Mouse (Mus musculus) left cerebral cortex, adult 11 months (tissue): Measurements from ENCODE around the gene Adamts10.

Experiments used
- DNase-seq: peaks from one replicate; pipeline ENCODE4 v3.0.0; 2022; ENCODE audit warnings: low spot score

The Adamts10 gene

DNA sequence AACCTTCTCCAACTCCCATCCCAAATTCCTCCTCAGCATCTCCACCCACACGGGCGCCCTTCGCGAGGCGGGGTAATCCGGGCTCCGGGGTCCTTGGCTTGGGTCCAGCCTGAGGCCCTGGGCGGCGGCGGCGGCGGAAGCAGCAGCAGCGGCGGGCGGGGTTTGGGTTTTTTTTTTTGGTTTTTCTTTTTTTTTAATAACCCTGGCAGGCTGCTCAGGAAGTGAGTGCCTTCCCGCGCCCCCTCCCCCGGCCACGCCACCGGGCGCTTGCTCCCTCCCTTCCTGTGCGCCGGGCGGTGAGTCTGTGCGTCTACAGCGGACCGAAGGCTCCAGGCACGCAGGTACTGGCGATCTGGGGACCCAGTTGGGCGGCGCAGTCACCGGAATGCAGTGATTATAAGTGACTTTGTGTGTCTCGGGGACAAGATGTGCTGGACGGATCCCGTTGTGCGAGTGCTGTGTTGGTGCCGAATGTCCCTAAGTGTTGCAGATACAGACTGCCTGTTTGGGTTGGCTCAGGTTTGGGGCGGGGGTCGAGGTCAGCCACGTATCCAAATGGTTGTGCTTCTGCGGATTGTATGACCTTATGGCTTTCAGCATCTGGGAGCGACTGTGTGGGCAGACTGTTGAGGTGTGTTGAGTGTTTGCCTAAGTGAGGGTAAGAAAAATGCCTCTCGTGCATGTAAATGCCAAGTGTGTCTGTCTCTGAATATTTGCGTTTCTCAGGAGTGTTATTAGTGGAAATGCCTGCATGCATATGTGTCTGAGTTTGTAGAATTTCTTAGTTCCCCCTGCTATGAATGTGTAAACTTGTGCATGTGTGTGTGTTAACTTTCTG lies at the start of gene Adamts10:
Gene Adamts10, plus strand, starts transcription at position 287 of the 838 bp plus-strand sequence.
- peak; percentile 15 for DNase-seq

DNA sequence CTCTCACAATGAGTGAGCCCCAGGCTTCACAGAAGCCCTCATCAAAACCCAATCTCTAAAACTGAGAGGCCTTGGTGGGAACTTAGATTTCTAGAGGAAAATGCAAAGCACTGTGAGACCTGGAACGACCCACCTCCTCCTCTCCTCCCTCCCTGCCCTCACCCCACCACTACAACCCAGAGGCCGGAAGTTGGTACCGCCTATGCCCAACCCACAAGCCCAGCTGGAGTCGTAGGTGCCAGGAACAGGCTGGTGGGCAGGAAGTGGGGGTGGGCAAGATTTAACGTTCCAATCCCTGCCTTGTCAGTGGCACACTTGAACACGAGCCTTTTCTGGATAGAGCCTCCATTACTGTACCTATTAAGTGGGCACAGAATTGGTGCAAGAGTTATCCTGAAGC lies 40.0 kb upstream of the Adamts10 start:
- no peak for DNase-seq

DNA sequence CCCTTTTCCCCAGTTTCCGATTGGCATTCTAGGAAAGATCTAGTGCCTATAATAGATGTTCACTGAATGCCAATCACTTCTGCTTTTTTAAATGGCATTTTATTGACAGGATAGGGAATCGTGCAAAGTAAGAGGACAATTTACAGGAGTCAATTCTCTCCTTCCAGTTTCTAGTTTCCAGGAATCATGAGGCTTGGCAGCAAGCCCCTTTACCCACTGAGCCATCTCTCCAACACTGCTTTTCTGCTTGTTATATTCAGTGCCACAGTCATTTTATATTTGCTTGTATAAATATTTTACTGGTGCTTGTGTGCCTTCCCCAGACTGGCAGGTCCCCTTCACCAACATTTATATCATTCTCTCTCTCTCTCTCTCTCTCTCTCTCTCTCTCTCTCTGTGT lies 36.8 kb upstream of the Adamts10 start:
- DNase-seq = no peak

DNA sequence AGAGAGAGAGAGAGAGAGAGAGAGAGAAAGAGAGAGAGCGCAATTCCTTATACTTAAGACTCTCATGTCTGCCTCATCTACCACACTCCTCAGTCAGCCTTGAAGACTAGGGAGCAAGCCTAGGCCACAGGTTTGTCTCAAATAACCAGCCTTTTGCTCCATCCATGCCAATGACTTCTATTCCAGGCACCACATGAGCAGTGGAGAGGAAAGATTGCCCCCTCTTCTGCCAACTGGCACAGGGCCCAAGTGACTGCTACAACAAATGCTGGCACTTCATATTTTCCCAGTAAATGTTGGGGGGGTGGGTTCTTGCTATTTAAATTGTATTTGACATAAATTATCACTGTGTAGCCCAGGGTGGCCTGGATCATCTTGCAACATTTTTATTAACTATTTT lies 36.4 kb upstream of the Adamts10 start:
- no peak for DNase-seq

DNA sequence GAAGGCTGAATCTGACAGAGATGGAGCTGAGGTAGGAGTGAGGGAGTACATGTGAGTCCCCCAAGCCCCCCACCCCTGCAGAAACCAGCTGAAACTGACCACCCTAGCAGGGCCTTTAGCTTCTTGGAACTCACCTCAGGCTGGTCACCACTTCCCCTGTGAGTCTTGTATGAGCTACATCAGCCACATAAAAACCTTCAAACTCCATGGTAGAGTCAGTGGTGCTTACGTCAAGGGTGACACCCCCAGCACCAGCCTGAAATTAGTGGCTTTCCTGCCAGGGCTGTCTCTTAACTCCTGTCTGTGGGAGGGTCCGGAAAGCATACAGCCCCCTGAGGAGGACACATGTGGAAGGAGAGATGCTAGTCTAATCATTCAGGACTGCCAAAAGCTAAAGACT lies 32.6 kb upstream of the Adamts10 start:
- no peak for DNase-seq

DNA sequence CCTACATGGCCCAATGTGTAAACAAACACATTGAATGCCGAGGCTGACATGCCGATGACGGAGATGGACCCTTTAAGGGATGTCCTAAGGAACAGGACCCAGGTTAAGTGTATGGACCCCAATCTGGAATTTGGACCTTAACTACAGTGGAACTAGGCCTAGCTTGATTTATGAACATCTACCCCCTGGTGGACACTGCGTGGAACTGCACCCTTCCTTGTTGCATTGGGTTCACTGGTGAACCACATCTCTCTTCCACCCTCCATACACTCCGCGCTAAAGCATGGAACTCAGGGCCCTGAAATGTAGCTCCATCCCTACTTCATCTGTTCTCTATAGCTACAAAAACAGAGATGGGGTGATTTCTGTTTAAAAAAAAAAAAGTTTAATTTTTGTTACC lies 30.9 kb upstream of the Adamts10 start:
- peak; percentile 0 for DNase-seq

DNA sequence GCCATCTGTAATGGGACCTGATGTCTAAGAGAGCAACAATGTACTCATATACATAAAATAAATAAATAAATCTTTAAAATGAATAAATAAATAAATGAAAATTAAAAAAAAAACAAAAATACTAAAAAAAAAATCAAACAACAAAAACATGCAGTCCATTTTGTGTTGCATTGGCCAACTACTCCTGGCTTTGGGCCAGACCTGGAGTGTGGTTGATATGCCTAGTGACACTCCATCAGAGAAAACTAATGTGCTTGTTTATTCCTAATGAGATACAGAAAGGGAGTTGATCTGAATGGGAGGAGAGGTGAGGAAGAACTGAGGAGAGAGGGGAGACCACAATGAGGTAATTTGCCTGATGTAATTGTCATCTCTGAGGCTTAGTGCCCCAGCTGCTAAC lies 29.4 kb upstream of the Adamts10 start:
- DNase-seq = no peak

DNA sequence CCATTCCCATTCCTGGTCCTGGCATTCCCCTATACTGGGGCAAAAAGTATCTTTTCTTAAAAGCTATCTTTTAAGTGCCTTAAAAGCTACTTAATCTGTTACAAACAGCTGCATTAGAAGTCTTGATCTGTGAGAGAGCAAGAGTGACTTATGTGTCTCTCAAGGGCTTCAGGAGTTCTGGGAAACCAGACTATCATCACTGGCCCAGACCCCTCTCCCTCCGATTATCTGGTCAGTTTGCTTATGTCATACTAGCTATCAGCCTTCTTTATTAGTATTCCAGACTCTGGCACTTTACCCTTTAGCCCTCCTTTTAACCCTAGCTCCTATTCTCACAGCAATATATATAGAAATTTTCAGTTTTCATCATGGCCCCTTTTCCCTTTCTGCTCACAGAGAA lies 25.1 kb upstream of the Adamts10 start:
- DNase-seq = no peak

DNA sequence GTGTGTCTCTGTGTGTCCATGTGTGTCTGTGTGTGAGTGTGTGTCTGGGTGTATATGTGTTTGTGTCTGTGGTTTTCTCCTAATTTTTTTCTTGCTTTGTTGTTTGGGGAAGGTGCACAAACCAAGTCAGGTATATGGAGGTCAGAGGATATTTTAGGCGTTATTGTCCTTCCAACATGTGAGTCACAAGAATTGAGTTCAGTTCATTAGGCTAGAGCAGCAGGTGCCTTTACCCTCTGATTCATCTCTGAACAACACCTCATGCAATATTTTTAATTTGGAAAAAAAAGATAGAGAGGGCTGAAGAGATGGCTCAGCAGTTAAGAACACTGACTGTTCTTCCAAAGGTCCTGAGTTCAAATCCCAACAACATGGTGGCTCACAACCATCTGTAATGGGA lies 15.6 kb upstream of the Adamts10 start:
- DNase-seq = no peak

DNA sequence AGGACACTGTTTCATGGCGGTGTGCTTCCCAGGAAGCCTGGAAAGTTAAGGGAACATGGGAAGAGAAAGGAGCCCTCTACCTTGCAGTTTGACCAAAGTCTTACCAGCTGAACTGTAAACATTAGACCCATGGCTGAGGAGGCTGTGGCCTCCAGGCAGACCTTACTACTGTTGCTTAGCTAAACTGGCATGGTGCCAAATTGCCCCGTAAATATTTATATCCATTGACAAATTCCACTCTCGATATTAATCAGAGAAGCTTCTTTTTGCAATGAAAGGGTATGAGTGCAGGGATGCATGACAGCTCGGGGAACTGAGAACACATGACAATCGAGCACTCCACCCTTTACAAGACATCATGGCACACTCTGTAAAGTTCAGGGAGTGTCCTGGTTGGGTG lies 13.8 kb upstream of the Adamts10 start:
- no peak for DNase-seq

DNA sequence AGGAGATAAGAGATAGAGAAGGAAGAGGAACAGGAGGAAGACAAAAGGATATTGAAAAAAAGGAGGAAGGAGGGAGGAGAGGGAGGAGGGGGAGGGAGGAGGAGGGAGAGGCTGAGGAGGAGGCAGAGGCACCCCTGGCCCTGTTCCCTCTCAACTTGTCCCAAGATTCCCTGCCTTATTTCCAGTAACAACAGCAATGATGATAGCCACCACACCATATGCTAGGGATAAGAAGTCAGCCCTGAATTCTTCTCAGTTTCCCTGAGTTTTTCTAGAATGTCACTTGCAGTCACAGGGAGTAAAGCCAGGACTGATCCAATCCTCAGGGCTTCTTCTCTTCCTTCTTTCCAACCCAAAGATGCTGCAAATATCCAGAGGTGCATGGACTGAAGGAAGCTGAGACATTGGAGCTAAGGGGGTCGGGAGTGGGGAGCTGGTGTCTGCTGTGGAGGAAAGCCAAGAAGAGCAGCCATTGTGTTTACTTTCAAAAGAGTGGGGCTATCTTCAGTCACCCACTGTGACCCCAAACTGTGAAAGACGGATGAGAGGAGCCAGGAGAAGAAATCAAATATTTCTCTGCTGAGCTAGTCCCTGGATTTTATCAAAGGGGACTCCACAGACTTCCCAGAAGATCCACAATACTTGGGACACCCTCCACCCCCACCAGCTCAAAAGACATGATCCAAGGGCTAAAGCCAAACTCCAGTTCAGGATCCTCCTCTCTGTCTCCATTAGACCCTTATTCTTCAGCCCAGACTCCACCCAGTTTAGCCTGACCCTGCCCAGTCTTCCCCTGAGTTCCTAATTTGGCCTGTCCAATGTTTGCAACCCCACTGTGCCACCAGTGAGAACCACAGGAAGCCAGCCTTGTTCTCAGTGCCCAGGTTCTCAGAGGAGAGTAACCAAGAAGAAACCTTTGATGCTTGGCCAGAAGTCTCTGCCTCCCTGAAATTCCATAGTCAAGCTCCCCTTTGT lies 11.3 kb upstream of the Adamts10 start:
- no peak for DNase-seq

DNA sequence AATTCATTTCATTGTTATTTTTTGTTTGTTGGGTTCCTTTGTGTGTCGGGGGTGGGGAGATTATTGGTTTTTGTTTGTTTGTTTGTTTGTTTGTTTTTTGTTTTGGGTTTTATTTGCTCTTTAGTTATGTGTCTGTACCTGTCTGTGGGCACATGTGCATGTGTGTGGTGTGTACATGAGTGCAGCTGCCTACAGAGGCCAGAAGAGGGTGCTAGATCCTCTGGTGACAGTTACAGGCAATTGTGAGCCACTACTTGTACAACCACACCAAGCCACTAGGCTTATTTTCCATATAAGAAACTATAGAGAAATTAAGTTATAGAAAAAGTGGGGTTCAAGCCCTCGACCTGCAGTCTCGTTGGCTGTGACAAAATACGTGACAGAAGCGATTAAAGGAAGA lies 10.1 kb upstream of the Adamts10 start:
- DNase-seq = no peak

DNA sequence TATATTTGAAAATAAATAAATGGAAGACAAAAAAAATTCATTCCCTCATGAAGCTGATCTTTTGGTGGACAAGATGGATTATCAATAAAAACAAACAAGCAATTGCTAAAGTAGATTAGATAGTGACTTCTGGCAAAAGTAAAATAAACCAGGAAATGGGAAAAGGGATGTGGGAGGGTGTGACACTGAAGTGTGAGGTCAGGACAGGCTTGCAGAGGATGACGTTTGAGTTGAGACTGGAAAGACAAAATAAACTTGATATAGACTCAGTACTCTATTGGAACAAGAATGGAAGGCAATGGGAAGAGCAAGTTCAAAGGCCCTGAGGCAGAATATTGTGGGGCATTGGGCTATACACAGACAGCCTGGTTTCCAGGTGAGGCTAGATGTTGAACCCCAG lies 3.6 kb upstream of the Adamts10 start:
- DNase-seq = no peak

DNA sequence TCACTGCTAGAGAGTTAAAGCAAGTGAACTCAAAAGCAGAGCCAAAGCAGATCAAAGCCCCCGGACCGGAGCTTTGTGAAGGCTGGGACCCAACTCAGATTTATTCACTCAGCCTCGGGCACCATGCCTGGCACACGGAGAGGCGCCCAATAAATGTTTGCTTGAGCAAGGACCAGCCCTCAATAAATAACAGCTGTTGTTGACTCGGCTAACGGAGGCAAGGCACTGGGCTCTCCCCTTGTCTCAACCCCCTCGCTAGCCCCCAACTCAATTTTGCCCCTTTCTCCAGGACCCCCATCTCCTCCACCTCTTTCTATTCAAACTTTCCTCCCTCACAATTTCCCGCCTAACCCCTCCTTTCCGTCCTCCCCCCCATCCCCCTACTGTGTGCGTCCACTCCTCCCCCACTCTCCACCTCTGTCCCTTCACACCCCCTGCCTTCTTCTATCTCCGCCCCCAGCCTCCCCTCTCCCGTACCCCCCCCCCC lies 530 bp upstream of the Adamts10 start:
- peak; percentile 3 for DNase-seq

DNA sequence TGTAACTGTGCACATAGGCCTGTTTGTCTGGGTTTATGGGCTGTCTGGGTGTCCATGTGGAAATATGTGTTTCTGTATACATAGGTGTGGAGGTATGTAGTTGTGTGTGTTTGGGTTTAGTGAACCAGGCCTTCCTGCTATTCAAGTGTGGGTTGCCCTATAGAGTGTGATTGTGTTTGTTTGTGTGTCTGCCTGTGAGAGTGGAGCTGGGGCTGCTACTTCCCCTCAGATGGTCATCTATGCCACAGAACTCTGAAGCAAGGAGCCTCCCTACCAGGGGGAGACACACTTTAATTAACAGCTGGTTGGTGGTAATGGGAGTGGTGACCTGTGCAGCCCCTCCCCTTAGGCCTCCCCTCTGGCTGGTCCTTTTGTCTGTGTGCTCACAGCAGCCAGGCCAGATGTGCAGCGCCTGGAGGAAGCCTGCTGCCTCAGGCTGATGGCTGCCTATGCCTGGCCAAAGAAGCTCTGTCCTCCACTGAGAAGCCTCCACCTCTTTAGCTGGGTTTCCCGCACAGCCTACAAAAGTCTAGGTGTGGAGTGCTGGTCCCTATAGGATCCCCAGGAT lies 886 bp downstream of the Adamts10 start:
- DNase-seq = no peak

DNA sequence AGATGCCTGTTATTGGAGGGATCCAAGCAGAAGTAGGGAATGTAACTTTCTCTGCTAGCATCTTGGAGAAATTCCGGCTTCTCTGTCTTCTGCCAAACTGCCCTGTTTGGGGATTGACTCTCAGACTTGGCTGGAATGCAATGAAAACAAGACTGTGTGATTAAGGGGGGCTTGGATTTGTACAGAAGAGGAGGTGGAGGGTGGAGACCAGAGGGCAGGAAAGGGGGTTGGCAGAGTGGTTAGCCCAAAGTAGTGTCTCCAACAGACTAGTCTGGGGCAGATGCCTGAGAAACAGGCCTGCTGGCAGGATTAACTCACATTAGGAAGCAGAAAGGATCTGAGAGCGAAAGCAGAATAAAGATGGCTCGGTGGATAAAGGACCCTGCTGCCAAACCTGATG lies 2.5 kb downstream of the Adamts10 start:
- DNase-seq = no peak

DNA sequence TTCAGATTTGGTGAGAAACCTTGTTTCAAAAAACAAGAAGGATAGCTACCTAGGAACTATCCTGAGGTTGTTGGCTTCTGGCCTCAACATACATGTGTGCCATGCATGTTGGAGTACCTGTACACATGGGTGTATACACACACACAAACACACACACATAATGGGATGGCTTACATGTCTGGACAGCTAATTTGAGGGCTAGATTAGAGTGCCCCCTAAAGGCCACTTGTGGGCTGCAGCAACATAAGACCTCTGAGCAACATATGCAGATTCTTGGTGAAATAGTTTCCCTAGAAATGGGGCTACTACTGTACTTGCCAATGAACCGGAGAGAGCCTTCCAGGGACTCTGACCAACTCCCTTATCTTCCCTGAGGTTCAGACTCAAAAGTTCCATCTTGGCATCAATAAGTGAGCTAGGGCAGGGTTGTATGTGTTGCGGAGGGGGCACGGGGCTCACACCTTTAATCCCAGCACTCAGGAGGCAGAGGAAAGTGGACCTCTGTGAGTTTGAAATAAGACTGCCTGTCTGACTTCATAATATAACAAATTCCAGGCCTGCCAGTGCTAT lies 15.2 kb downstream of the Adamts10 start:
- no peak for DNase-seq

DNA sequence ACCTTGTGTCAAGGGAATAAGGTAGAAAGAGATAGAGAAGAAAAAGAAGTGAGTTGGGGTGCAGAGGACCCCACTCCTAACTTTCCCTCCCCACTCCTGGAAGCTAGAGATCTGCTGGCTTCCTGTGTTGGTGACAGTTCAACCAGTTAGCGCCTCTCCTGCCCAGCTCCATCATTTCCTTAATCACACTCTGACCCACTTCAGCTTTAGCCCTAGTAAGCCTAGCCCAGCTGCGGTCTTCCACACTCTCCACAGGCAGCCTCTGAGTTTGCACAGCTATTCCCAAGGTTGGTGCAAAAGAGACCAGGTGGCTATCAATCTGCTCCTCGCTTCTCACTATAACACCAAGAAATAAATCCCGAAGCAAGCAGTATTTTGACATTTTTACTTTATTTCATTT lies 15.9 kb downstream of the Adamts10 start:
- no peak for DNase-seq

DNA sequence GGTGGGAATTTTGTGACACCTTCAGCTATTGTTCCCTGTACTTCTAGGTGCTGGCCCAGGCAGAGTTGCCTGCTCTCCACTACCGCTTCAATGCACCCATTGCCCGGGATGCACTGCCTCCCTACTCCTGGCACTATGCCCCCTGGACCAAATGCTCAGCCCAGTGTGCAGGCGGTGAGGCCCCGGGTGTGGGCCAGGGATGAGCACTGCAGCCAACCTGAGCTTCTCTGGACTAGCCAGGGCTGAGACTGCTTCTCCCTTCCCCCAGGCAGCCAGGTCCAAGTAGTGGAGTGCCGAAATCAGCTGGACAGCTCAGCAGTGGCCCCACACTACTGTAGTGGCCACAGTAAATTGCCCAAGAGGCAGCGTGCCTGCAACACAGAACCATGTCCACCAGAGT lies 25.2 kb downstream of the Adamts10 start:
- DNase-seq = no peak

DNA sequence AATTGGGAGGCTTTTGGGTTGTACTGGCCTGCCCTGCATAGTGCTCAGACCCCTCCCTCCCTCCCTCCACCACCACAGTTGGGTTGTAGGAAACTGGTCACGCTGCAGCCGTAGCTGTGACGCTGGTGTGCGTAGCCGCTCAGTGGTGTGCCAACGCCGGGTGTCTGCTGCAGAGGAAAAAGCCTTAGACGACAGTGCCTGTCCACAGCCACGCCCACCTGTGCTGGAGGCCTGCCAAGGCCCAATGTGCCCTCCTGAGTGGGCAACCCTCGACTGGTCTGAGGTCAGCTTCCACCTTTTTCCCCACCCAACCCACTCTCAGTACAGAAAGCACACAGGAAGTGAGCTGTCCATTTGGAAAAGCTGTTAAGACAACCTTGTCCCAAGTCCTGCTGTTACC lies 26.4 kb downstream of the Adamts10 start:
- DNase-seq = no peak

DNA sequence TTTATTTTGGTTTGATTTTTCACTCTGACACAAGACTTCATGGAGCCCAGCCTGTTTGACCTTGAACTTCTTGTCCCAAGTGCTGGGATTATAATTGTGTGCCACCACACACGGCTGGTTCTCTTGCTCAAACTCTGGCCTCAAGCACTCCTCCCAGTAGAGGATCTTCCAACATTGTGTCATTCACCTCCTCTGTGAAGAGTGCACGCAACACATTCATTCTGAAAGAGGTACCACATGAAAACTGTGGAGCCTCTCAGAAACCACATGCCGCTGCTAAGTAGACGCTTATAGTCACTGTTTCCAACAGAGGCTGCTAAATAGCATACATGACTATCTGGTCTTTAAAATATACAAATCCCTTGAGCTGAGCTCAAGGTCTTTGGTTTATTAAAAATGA lies 28.1 kb downstream of the Adamts10 start:
- DNase-seq = no peak

DNA sequence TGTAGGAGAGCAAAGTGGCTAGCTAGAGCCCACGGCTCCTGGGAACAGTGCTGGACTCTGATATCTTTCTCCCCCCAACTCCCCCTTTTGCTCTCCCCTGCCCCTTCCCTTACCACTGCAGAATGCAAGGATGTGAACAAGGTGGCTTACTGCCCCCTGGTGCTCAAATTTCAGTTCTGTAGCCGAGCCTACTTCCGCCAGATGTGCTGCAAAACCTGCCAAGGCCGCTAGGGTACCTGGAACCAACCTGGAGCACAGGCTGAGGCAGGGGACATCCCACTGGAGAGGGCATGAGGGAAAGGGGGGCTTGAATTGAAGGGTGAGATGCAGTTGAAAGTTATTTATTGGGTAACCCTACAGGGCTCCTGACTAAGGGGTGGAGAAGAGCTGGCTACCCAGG lies 29.0 kb downstream of the Adamts10 start:
- DNase-seq = no peak
